Comparison of ENCODE assay signal across 11 mouse cellular contexts in the genomic region with DNA sequence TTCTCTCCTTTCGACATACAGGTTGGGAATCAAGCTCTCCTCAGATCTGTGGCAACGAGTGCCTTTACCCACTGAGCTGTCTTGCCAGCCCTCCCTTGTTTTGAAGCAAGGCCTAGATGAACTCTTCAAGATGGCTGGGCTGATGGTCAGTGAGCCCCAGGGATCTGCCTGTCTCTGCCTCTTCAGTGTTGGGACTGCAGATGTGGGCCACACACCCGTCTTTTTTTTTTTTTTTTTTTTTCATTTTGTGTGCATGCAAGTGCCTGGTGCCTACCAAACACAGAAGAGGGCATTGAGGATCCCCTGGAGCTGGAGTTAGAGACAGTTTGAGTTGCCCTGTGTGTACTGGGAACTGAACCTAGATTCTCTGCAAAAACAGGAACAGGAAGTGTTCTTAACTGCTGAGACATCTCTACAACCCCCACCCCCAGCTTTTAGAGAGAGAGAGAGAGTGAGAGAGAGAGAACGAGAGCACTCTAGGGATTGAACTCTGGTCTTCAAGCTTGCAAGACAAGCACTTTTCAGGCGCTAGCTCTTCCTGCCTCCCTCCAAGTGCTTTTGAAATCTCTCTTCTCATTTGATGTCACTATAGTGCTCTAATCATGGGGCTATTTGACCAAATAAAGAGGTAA. TPM values are rescaled to one million over a fixed set of nuclear protein-coding genes. Genes with fewer than 3 reads are reported as not detected.
DNase-seq lines count a peak whose midpoint lies in the region; ATAC-seq lines count a peak whose summit lies in the region.
"Had no signal": no experiment of that assay in that cellular context is flagged by ENCODE, and none has a peak within 500 bp of the region (broad histone marks: within the 10 kb centered on the region; RNA-seq: fewer than 3 reads in every experiment).

No protein-coding gene starts in this region.

- H3K4me1 ChIP-seq in heart, embryonic 16.5 days (ENCODE audit: control insufficient read depth, insufficient read depth, low read length), result peaks cover 42% of the 10 kb centered on the region
- H3K4me1 ChIP-seq in heart, embryonic 11.5 days (ENCODE audit: control insufficient read depth, insufficient read depth, low read length), result peaks cover 30% of the 10 kb centered on the region
- peaks cover 16% of the 10 kb centered on the region for H3K4me1 ChIP-seq in limb, embryonic 12.5 days (replicated peaks)
- peaks cover 10% of the 10 kb centered on the region for H3K4me1 ChIP-seq in stomach, embryonic 16.5 days (ENCODE audit: control insufficient read depth, insufficient read depth, low read length)
- H3K4me1 ChIP-seq: neural tube, embryonic 15.5 days had no signal

- H3K4me2 ChIP-seq in heart, embryonic 16.5 days (ENCODE audit: low read depth, low read length), result no peak overlapping the region
- H3K4me2 ChIP-seq in heart, embryonic 11.5 days, result no peak overlapping the region
- 0 out of 2 replicates have a peak overlapping the region, but pooled peaks have one; percentile 6 for H3K4me2 ChIP-seq in limb, embryonic 12.5 days
- no peak overlapping the region for H3K4me2 ChIP-seq in stomach, embryonic 16.5 days (ENCODE audit: low read depth, low read length)
- H3K4me2 ChIP-seq: neural tube, embryonic 15.5 days had no signal

- no peaks in the 10 kb centered on the region for H3K27me3 ChIP-seq in heart, embryonic 16.5 days (ENCODE audit: control insufficient read depth, insufficient read depth, low read length)
- no peaks in the 10 kb centered on the region for H3K27me3 ChIP-seq in heart, embryonic 11.5 days (ENCODE audit: control insufficient read depth, insufficient read depth, low read length)
- peaks cover 40% of the 10 kb centered on the region for H3K27me3 ChIP-seq in limb, embryonic 12.5 days
- no peaks in the 10 kb centered on the region for H3K27me3 ChIP-seq in stomach, embryonic 16.5 days (ENCODE audit: control insufficient read depth, insufficient read depth, low read length)
- H3K27me3 ChIP-seq: neural tube, embryonic 15.5 days had no signal

- no peaks in the 10 kb centered on the region for H3K36me3 ChIP-seq in heart, embryonic 16.5 days (ENCODE audit: control insufficient read depth, insufficient read depth)
- no peaks in the 10 kb centered on the region for H3K36me3 ChIP-seq in heart, embryonic 11.5 days (ENCODE audit: control insufficient read depth, insufficient read depth, low read length)
- no peaks in the 10 kb centered on the region for H3K36me3 ChIP-seq in limb, embryonic 12.5 days
- no peaks in the 10 kb centered on the region for H3K36me3 ChIP-seq in stomach, embryonic 16.5 days (ENCODE audit: control insufficient read depth, insufficient read depth, low read length)
- H3K36me3 ChIP-seq: neural tube, embryonic 15.5 days had no signal

- ATAC-seq in heart, embryonic 16.5 days (replicated peaks; ENCODE audit: extremely low read depth, insufficient read depth, low FRiP score), result no peak
- no peak for ATAC-seq in heart, embryonic 11.5 days (replicated peaks; ENCODE audit: insufficient number of reproducible peaks, low FRiP score, low TSS enrichment)
- no peak for ATAC-seq in limb, embryonic 12.5 days (ENCODE audit: insufficient number of reproducible peaks, insufficient read depth, low FRiP score, low TSS enrichment, low read depth)
- ATAC-seq in stomach, embryonic 16.5 days (ENCODE audit: insufficient read depth, low FRiP score), result no peak

- no peak overlapping the region for H3K4me3 ChIP-seq in heart, embryonic 16.5 days (ENCODE audit: low read length)
- H3K4me3 ChIP-seq in heart, embryonic 11.5 days (ENCODE audit: low read depth, low read length), result no peak overlapping the region
- no peak overlapping the region for H3K4me3 ChIP-seq in limb, embryonic 12.5 days (replicated peaks)
- H3K4me3 ChIP-seq in stomach, embryonic 16.5 days (replicated peaks; ENCODE audit: low read length), result no peak overlapping the region
- H3K4me3 ChIP-seq: megakaryocyte, embryonic 14.5 days; neural tube, embryonic 15.5 days had no signal

- peak; percentile 23 to 51 for DNase-seq in spleen, postnatal 36 days (ENCODE audit: low spot score in 2 of 2)
- no peak for DNase-seq in spleen, postnatal 10 days (ENCODE audit: low spot score in 2 of 2)
- no peak for DNase-seq in left cerebral cortex, postnatal 14 days (ENCODE audit: low spot score in 2 of 2)
- no peak for DNase-seq in left cerebral cortex, postnatal 4 days
- DNase-seq: thymus, adult 2 months had no signal

- WGBS in heart, embryonic 16.5 days, result 77% methylated on average over 5 of the region's 5 CpGs
- 67% methylated on average over 5 of the region's 5 CpGs for WGBS in heart, embryonic 11.5 days (ENCODE audit: insufficient replicate concordance)
- WGBS in limb, embryonic 12.5 days, result 69% methylated on average over 5 of the region's 5 CpGs
- WGBS in stomach, embryonic 16.5 days, result 71% methylated on average over 5 of the region's 5 CpGs

- H3K9ac ChIP-seq in heart, embryonic 16.5 days (ENCODE audit: low read length), result no peak overlapping the region
- no peak overlapping the region for H3K9ac ChIP-seq in heart, embryonic 11.5 days (ENCODE audit: low read depth, low read length)
- no peak overlapping the region for H3K9ac ChIP-seq in limb, embryonic 12.5 days (replicated peaks)
- no peak overlapping the region for H3K9ac ChIP-seq in stomach, embryonic 16.5 days (ENCODE audit: low read length)
- H3K9ac ChIP-seq: neural tube, embryonic 15.5 days had no signal

- peak overlapping the region; percentile 70 for H3K27ac ChIP-seq in heart, embryonic 16.5 days (ENCODE audit: low read length)
- H3K27ac ChIP-seq in heart, embryonic 11.5 days (ENCODE audit: low read depth, low read length), result no peak overlapping the region
- H3K27ac ChIP-seq in limb, embryonic 12.5 days, result 0 out of 2 replicates have a peak overlapping the region, but pooled peaks have one; percentile 41
- peak overlapping the region; percentile 8; the same call in 1 of the 2 replicates for H3K27ac ChIP-seq in stomach, embryonic 16.5 days (ENCODE audit: low read length)
- H3K27ac ChIP-seq: neural tube, embryonic 15.5 days had no signal

- intact Hi-C loops in left cerebral cortex, postnatal 14 days (cut with DNase I), result no loop called here
- intact Hi-C loops in left cerebral cortex, postnatal 4 days (cut with DNase I), result loop anchor here (5.0 kb wide), 1 partner anchor 273 kb away; no protein-coding TSS in a partner anchor

- H3K9me3 ChIP-seq in heart, embryonic 16.5 days (replicated peaks; ENCODE audit: control insufficient read depth, low read length), result no peaks in the 10 kb centered on the region
- no peaks in the 10 kb centered on the region; the same call in 1 of the 2 replicates for H3K9me3 ChIP-seq in heart, embryonic 11.5 days (replicated peaks; ENCODE audit: control insufficient read depth, low read length)
- H3K9me3 ChIP-seq in limb, embryonic 12.5 days, result no peaks in the 10 kb centered on the region
- no peaks in the 10 kb centered on the region for H3K9me3 ChIP-seq in stomach, embryonic 16.5 days (replicated peaks; ENCODE audit: control insufficient read depth, low read length)
- H3K9me3 ChIP-seq: neural tube, embryonic 15.5 days had no signal

RNA-seq across cellular contexts. Expression of gene Gpx3, which starts 17.9 kb away (rescaled TPM):
- polyA plus RNA-seq in heart, embryonic 16.5 days (2015; fragmentation: Nextera tagmentation; extraction: Ambion mirVana), result 771 and 1,022 TPM in 2 replicates
- 1,579 and 1,713 TPM in 2 replicates for polyA plus RNA-seq in heart, embryonic 11.5 days (2014; fragmentation: Nextera tagmentation; extraction: Ambion mirVana)
- polyA plus RNA-seq in limb, embryonic 12.5 days (2016; fragmentation: Nextera tagmentation; extraction: Ambion mirVana), result 31.0 and 36.4 TPM in 2 replicates
- 174 and 187 TPM in 2 replicates for polyA plus RNA-seq in stomach, embryonic 16.5 days (2015; fragmentation: Nextera tagmentation; extraction: Ambion mirVana)
- total RNA-seq in left cerebral cortex, postnatal 14 days (2021), result 10 to 100 TPM in 1 of 2 experiments, 1 to 10 TPM in 1; 8.3 to 10.7 TPM
- 1 to 10 TPM; 5.1 to 9.6 TPM for total RNA-seq in left cerebral cortex, postnatal 4 days (2021)

RNA-seq across cellular contexts. Expression of gene Hint1, which starts 18.1 kb away (rescaled TPM):
- 581 and 590 TPM in 2 replicates for polyA plus RNA-seq in heart, embryonic 16.5 days (2015; fragmentation: Nextera tagmentation; extraction: Ambion mirVana)
- 632 and 639 TPM in 2 replicates for polyA plus RNA-seq in heart, embryonic 11.5 days (2014; fragmentation: Nextera tagmentation; extraction: Ambion mirVana)
- 678 and 697 TPM in 2 replicates for polyA plus RNA-seq in limb, embryonic 12.5 days (2016; fragmentation: Nextera tagmentation; extraction: Ambion mirVana)
- 505 and 634 TPM in 2 replicates for polyA plus RNA-seq in stomach, embryonic 16.5 days (2015; fragmentation: Nextera tagmentation; extraction: Ambion mirVana)
- 100 to 1,000 TPM; 276 TPM for total RNA-seq in left cerebral cortex, postnatal 14 days (2021)
- total RNA-seq in left cerebral cortex, postnatal 4 days (2021), result 100 to 1,000 TPM; 364 to 423 TPM

RNA-seq across cellular contexts. Expression of gene Lyrm7, which starts 23.6 kb away (rescaled TPM):
- 11.8 and 25.7 TPM in 2 replicates for polyA plus RNA-seq in heart, embryonic 16.5 days (2015; fragmentation: Nextera tagmentation; extraction: Ambion mirVana)
- polyA plus RNA-seq in heart, embryonic 11.5 days (2014; fragmentation: Nextera tagmentation; extraction: Ambion mirVana), result 16.5 and 19.1 TPM in 2 replicates
- 6.1 and 14.0 TPM in 2 replicates for polyA plus RNA-seq in limb, embryonic 12.5 days (2016; fragmentation: Nextera tagmentation; extraction: Ambion mirVana)
- polyA plus RNA-seq in stomach, embryonic 16.5 days (2015; fragmentation: Nextera tagmentation; extraction: Ambion mirVana), result 10.5 and 10.6 TPM in 2 replicates
- 10 to 100 TPM; 19.5 to 25.9 TPM for total RNA-seq in left cerebral cortex, postnatal 14 days (2021)
- 10 to 100 TPM; 17.5 to 26.2 TPM for total RNA-seq in left cerebral cortex, postnatal 4 days (2021)

Comparison
In these comparisons a context has a peak if more than half of its experiments do, and no peak if none do; other contexts are left out.
1. DNase-seq: peak in spleen, postnatal 36 days (2 of 2); none in spleen, postnatal 10 days (0 of 2), left cerebral cortex, postnatal 14 days (0 of 2) and left cerebral cortex, postnatal 4 days (single experiment).